Mouse (Mus musculus) layer of hippocampus, postnatal 14 days (tissue): Measurements from ENCODE around the gene Nectin4. TPM values are rescaled to one million over a fixed set of nuclear protein-coding genes. Genes with fewer than 3 reads are reported as not detected.
A peak's percentile ranks its signal among the peaks of the same experiment; 100 is the strongest.
"Not testable (repeated sequence)": the region's sequence is repeated elsewhere in the genome, so short reads cannot be mapped to it uniquely, and the experiment has no call there.

Source experiments
- DNase-seq, 2 experiments: peaks; one replicate each; pipeline ENCODE4 v3.0.0; 2021 to 2022; ENCODE audit warnings: low spot score in 2 of 2, mixed read lengths in 1 of 2
- long read RNA-seq, 2 experiments: library from polyadenylated mRNA; stranded (forward); transcript quantifications; one replicate each; pipeline ENCODE4 v2.0.0; 2021
- total RNA-seq, 2 experiments: library from RNA; stranded (reverse); gene quantifications; 2 replicates each; pipeline ENCODE4 v1.2.3; 2021

Nectin4 gene
- total RNA-seq, result 1 to 10 TPM; 2.1 to 3.1 TPM
- long read RNA-seq, experiment 1, partial matches to known transcripts, result 5 of 5 reads
- long read RNA-seq, experiment 1, other reads (novel, unspliced or antisense), result 0 of 5 reads
- long read RNA-seq, experiment 2, result 0 reads

DNA sequence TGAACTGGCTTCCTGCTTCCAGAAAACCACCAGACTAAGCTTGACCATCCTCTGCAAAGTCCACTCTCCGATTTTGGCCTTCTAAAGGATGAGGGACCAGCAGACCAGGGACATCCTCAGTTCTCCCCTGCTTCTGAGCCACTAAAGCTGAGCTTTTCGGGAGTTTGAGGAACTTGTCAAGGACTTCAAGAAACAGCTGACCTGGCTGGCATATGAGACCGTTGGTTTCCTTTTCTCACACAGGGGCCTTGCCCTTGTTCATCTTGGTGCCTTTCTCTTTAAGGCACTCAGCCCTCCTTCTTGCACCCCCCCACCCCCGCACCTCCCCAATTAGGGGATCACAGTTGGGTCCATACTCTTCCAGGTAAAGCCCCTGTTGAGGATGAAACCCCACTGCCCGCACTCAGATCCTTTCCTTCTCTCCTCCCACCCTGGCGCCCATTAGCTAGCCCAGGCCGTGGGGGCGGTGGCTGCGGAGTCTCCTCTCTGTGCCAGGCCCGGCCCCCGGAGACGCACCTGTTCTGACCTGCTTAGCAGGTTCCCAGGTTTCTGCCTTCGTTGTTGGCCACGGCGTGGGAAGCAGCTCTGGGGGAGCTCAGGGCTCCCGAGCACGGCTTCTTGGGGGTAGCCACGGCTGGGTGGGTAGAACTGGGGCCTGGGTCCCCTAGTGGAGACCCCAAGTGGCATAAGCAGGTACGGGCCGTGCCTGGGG, at the start of gene Nectin4:
TSS of gene Nectin4 (plus strand) at position 255 of the 712 bp plus-strand sequence.
- DNase-seq, result no peak

DNA sequence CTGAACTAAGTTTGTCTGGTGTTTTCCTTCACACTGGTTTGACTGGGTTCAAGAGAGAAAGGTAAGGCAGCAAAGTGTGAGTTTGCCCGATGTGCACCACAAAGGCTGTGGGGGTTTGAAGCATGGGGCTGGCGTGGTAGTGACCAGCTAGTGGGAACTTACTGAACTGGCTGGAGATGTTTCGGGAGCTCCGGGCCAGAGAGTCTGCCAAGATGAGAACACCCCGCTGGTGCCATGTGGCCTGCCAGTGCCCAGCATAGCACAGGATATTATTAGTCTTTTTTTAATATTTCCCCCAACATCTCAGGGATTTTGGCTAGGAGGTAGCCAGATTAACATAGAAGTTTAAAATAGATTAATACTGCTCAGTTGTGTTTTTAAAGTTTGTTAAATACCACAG, 49.7 kb upstream of the Nectin4 start:
- no peak for DNase-seq

DNA sequence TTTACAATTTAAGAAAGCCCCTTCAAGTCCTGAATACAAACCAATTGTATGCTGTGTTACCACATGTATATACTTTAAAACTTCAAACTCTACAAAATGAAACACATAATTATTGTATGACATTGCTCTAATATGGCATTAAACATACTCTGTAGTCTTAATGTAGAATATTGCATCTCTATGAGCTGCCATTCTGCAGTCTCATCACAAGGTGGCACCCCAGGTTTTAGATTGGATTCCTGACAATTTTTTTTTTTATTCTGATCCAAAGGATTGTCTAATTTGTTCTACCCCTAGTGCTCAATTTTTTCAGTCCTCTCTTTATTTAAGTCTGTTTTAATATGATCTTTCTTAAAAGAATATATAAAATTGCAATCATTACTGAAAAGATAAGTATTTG, 48.5 kb upstream of the Nectin4 start:
- DNase-seq, result no peak

- DNase-seq, result no peak
These were observed 47.9 kb upstream of the Nectin4 start for GRCm38 (mm10) chr1:171322012-171322411.

DNA sequence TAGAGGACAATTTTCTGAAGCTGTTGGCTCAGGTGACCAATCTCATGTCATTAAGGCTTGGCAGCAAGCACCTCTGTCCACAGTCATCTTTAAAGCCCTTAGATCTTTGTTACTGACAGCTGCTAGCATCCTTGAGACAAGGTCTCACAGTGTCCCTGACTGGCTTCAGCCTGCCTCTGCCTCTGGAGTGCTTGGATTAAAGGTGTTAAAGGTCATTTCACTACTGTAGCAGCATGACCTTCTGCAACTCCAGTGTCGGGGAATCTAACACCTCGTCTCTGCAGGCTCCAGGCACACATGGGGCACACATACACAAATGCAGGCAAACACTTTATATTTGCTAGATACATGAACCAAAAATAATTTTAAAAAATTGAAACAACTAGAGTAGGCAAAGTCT, 44.3 kb upstream of the Nectin4 start:
- DNase-seq, result no peak

- not testable (repeated sequence) for DNase-seq
These were observed 43.3 kb upstream of the Nectin4 start for GRCm38 (mm10) chr1:171326588-171326987.

DNA sequence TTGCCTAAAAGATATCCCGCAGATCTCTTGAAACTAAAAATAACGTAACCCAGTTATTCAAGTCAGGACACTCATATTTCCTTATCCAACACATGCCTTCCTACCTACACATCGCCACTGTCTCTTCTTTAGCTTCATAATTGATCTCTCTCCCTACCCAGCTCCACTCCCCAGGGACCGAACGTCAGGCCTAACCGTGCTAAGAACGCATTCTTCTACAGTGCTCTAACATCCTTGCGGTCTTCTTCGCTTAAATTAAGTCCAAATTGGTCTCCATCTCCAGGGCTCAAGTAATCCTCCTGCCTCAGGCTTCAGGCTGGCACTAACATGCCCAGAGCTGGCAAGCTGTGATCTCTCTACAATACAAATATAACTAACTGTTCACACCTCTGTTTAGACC, 41.7 kb upstream of the Nectin4 start:
- DNase-seq, result no peak

DNA sequence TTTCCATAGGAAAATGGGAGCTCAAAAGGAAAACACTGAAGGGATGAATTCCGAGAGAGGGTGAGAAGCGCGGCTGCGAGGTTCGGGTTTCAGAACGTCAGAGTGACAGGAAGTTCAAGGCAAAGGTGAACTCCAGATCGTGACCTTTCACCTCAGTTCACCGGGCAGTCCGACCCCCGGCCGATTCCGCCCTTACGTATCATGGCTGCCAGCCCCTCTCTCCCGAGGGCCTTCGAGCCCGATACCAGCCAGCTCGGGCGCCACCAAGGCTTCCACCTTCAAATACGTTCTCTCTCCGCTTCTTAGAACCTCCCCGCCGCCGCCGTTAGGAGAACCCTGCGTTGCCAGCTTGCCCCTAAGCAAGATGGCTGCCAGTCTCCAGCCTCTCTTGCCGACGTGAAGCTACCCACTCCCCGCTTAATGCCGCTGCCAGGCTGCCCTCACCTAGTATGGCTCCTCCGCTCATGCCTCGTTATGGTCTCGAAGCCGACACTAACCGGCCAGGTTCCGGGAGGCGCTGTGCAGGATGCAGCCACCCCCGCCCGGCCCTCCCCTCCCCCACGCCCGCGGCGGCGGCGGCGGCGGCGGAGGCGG, 41.0 kb upstream of the Nectin4 start, which contains the start of gene Dedd:
TSS of gene Dedd (plus strand) at position 307 of the 594 bp plus-strand sequence.
- DNase-seq, result peak; percentile 95 to 97

GRCm38 (mm10) chr1:171329433-171330215, 40.3 kb upstream of the Nectin4 start:
- peak in 1 of 2 experiments; percentile 31 for DNase-seq

DNA sequence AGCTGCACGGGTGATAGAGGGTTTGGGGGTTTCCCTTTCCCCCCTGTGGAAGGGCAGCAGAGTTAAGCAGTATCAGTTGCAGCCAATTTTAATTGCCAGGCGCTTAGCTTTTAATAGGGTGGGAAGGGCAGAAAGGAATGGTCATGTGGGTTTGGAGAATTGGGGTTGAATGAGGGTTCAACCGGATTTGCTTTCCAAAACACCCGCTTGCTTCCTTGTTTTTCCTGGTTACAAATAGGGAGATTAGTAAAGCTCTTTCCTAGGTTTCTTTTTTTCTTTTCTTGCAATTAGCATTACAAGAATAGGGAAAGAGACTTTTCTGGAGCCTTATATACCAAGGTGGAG, 39.7 kb upstream of the Nectin4 start:
- no peak for DNase-seq

- no peak for DNase-seq
These were observed 27.4 kb upstream of the Nectin4 start for GRCm38 (mm10) chr1:171342262-171343207.

- no peak for DNase-seq
These were observed 25.8 kb upstream of the Nectin4 start for GRCm38 (mm10) chr1:171343922-171344677.

DNA sequence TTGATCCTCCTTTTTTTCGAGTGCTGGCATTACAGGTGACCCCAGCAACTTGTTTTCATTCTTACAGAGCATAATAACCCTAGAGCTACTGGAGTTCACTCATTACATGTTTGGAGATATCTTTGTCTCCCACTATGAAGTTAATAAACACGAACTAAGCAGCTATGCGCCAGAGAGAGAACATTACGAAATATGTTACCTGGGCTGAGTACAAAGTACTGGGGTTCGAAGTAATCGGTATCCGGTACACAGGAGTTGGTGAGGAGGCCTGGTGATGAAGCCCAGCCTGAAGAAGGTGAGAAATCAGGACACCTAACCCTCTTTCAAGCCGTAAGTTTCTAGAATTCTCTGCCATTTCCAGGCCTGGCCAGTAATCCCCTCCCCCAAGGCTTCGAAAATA, 25.2 kb upstream of the Nectin4 start:
- no peak for DNase-seq

DNA sequence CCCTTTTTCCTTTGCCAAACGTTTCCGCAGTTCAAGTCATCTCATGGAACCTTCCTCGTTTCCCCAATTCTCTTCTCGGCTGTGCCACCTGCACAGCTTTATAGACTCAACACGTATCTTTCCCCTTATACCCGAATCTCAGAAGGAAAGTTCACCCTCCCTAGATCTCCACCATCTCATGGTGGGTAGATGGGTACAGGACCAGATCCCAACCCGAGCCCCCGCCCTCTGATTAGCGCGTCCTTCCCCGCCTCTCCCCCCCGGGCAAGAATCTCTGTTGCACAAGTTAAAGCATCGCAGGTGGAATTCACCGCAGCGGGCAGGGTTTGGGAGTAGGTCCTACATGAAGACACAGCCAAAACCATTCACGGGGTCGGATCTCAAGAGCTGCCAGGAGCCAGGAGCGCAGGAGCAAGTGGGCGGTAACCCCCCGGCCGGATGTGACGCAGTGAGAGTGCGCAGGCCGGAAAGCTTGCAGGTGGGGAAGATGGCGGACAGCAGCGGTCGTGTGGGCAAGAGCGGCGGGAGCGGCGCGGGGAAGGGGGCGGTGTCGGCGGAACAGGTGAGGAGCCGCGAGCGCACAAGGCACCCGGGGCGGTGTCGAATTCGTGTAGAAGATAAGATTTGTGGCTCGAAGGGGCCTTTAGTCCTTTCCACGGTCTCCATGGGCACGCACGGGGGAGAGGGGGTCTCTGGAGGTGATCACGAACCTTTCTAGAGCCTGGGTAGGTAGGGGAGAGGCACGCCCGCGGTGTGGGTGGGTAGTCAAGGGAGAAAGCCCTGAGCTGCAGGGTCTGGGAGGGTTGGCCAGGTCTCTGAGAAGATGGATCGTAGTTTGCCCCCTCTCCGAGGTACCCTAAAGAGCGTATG, 24.4 kb upstream of the Nectin4 start, which contains the start of the genes Nit1 and Pfdn2:
TSS of gene Nit1 (minus strand) at position 422 of the 870 bp plus-strand sequence.
TSS of gene Pfdn2 (plus strand) at position 446 of the 870 bp plus-strand sequence.
- DNase-seq, result peak; percentile 82 to 93

DNA sequence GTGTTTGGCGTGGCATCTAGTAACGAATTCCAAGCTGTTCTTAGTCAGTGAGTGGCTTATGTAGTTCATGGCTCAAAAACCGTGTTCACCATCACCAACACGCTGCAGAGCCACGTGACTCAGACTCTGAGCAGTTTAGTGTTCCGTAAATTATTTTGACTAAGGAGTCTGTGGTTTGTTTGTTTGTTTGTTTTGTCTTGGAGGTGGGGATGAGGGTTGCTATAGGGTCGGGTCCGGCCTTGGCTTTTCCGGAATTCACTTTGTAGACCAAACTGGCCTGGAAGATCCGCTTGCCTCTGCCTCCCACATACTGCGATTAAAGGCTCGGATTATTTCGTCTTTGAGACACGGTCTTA, 23.8 kb upstream of the Nectin4 start:
- no peak for DNase-seq

DNA sequence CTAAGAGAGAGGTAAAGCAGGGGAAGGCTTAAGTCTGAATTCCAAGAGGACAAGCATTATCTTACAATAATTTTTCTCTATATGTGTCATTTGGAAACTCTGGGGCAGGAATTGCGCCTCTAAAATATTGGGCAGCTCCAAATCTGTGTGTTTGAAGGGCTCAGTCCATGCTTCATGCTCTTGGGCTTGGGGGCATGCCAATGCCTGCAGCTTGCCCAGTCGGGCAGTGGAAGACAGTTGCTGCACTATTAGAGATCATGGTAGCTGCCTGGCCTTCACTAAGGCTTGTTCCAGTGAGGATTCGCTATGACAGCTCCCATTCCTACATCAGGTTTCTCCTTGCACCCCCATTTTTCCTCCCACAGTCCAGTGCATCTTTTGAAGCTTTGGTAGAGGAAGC, 21.2 kb upstream of the Nectin4 start:
- DNase-seq, result no peak

GRCm38 (mm10) chr1:171349210-171349609, 20.7 kb upstream of the Nectin4 start:
- DNase-seq, result no peak

- no peak for DNase-seq
These were observed 14.0 kb upstream of the Nectin4 start for GRCm38 (mm10) chr1:171355812-171356340.

DNA sequence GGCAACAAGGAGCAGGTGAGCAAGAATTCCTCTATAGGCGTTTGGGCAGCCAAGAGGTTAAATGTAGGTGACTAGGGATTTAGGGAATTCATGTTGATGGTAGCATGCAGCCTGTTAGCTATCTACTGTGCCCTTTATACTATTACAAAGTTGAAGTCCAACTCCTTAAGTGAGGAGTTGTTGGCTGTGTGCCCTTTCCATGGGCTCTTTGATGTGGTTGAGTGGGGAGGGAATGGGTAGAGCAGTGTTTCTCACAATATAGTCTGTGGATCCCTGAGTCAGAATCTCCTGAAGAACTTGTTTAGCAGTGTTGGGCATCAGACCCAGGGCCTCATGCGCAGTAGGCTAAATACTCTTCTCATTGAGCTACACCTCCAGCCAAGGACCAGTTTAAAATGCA, 13.1 kb upstream of the Nectin4 start:
- DNase-seq, result no peak
